Mouse (Mus musculus) lung, postnatal 0 days (tissue): ENCODE data around the gene Ptpn14. TPM values are rescaled to one million over a fixed set of nuclear protein-coding genes. Genes with fewer than 3 reads are reported as not detected.

Source experiments
- ATAC-seq: fragments of 200-750 bp; cut with Nextera tagmentation; 2 replicates; pipeline ENCODE4 v1.8.0; 2017; ENCODE audit warnings: moderate library complexity
- DNase-seq: peaks from one replicate; pipeline ENCODE4 v3.0.0-alpha.2; 2016; ENCODE audit warnings: low spot score
- H3K27ac ChIP-seq: fragments of 300-500 bp; sonication (generic); 2 replicates; pipeline ENCODE4 v1.5.1; 2014; ENCODE audit warnings: antibody characterized with exemption, mild to moderate bottlenecking, low read length, mixed read lengths
- H3K27me3 ChIP-seq: fragments of 300-500 bp; sonication (generic); replicated peaks from 2 replicates; pipeline ENCODE4 v1.6.1; 2014; ENCODE audit warnings: low read length, mixed read lengths; ENCODE audit not compliant: insufficient read depth
- H3K36me3 ChIP-seq: fragments of 300-500 bp; sonication (generic); 2 replicates; pipeline ENCODE4 v1.6.1; 2014; ENCODE audit warnings: low read length, mixed read lengths; ENCODE audit not compliant: insufficient read depth
- H3K4me1 ChIP-seq: fragments of 300-500 bp; sonication (generic); 2 replicates; pipeline ENCODE4 v1.6.1; 2014; ENCODE audit warnings: antibody characterized with exemption, low read depth, low read length, mixed read lengths; ENCODE audit not compliant: insufficient read depth
- H3K4me2 ChIP-seq: fragments of 300-500 bp; sonication (generic); replicated peaks from 2 replicates; pipeline ENCODE4 v1.6.1; 2014; ENCODE audit warnings: low read depth, mild to moderate bottlenecking, low read length, moderate library complexity, mixed read lengths
- H3K4me3 ChIP-seq: fragments of 300-500 bp; sonication (generic); 2 replicates; pipeline ENCODE4 v1.5.1; 2014; ENCODE audit warnings: low read depth, low read length
- H3K9ac ChIP-seq: fragments of 300-500 bp; sonication (generic); replicated peaks from 2 replicates; pipeline ENCODE4 v1.6.1; 2014; ENCODE audit warnings: low read depth, mild to moderate bottlenecking
- H3K9me3 ChIP-seq: fragments of 300-500 bp; sonication (generic); 2 replicates; pipeline ENCODE4 v1.6.1; 2016; ENCODE audit warnings: low read length, mixed read lengths
- CTCF ChIP-seq: IDR thresholded peaks from 2 replicates; pipeline ENCODE4 v1.5.1; 2016; ENCODE audit warnings: antibody characterized with exemption, mild to moderate bottlenecking
- EP300 ChIP-seq: IDR thresholded peaks from 2 replicates; pipeline ENCODE4 v1.6.1; 2016; ENCODE audit warnings: antibody characterized with exemption, mild to moderate bottlenecking, control low read depth
- WGBS: fragments of 180-500 bp; shearing (Covaris S2); extraction: QIAGEN DNeasy Blood & Tissue Kit; methylation state at CpG from one replicate; pipeline ENCODE4 v1.1.7; 2014; 5-methylcytosine and 5-hydroxymethylcytosine counted together
- polyA plus RNA-seq: library from polyadenylated mRNA; unstranded; fragments of >200 nt; fragmentation: Nextera tagmentation; extraction: Ambion mirVana; gene quantifications from 2 replicates; pipeline ENCODE4 v1.2.1, GENCODE M21; 2015

The Ptpn14 gene
- 4.9 and 5.2 TPM in 2 replicates for polyA plus RNA-seq

DNA sequence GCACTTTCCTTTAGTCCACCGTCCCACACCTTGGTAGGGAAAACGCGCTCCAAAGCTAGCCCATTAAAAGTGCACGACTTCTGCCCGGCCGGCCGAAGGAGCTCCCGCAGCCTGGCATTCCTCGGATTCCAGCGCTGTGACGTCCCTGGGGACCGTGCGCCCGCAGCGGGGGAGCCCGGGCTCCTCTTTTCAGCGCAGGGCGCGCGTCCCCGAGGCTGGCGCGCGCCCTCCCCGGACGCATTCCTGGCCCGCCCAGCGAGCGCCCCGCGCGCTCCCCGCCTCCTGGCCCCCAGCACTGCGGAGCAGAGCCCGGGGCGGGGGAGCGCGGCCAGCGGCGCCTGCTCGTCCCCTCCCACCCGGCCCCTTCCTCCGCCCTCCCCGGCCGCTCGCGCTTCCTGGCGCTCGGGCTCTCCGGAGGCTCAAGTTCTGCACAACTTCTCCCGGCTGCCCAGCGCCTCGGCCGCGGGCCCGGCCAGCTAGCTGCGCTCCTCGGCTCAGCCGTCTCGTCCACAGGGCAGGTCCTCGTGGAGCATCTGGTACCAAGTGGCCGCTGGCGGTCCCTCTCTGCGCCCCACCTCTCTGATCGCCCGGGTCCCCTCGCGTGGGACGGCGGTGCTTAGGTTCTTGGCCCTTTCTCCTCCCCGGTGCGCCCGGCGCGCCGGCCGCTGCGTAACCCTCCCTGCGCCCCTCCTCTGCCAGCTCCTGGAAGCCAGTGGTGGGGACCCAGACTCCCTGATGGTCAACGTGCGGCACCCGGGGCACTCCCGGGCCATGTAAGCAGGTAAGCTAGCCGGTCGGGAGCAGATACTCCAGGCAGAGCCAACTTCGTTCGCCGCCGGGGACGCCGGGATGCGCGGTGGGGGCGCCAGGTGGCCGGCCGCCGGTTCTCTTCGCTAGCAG is at the start of gene Ptpn14:
Gene Ptpn14, plus strand, starts transcription at position 385 of the 900 bp plus-strand sequence.
- Histone ChIP-seq H3K36me3 (no peaks in the 10 kb centered on the region), H3K4me1 (peaks cover 10% of the 10 kb centered on the region; the same call in 1 of the 2 replicates), H3K9ac (peak within 1 kb of the TSS; percentile 76), H3K27me3 (no peaks in the 10 kb centered on the region), H3K4me2 (peak within 1 kb of the TSS; percentile 93), H3K4me3 (peak within 1 kb of the TSS; percentile 77), H3K9me3 (no peaks in the 10 kb centered on the region), H3K27ac (peak within 1 kb of the TSS; percentile 98)
- DNase-seq (peak; percentile 96), ATAC-seq (peak; percentile 94)
- 2% methylated on average over 64 of the region's 98 CpGs for WGBS
- TF ChIP-seq CTCF (no peak), EP300 (no peak)

DNA sequence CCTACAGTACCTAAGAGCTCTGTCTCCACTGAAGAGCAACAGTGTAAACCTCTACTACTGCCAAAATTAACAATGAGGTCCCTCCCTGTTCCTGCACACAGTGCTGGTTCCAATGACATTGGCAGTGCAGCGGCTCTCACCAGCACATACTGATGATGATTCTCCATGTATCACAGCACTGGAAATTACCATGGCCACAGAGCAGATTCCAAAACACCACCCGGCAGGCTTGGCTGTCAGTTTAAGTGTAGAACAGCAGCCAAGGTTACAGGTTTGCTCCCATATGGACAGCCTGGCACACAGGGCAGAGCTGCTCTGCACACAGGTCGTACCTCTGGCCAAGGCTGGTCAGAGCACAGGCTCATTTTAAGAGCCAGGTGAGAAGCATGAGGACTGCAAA is 48.5 kb upstream of the Ptpn14 start:
- no peaks in the 10 kb centered on the region for H3K9me3 ChIP-seq
- no peaks in the 10 kb centered on the region for H3K27me3 ChIP-seq
- H3K4me3 ChIP-seq, result no peak overlapping the region
- no peak overlapping the region for H3K27ac ChIP-seq
- DNase-seq, result no peak
- no peak overlapping the region for H3K4me2 ChIP-seq
- no peak for ATAC-seq
- no peak overlapping the region for H3K9ac ChIP-seq
- H3K36me3 ChIP-seq, result no peaks in the 10 kb centered on the region; the same call in 1 of the 2 replicates
- WGBS, result 90% methylated on average over 3 of the region's 3 CpGs
- no peaks in the 10 kb centered on the region for H3K4me1 ChIP-seq
- TF ChIP-seq EP300, result no peak
- no peak for TF ChIP-seq CTCF

DNA sequence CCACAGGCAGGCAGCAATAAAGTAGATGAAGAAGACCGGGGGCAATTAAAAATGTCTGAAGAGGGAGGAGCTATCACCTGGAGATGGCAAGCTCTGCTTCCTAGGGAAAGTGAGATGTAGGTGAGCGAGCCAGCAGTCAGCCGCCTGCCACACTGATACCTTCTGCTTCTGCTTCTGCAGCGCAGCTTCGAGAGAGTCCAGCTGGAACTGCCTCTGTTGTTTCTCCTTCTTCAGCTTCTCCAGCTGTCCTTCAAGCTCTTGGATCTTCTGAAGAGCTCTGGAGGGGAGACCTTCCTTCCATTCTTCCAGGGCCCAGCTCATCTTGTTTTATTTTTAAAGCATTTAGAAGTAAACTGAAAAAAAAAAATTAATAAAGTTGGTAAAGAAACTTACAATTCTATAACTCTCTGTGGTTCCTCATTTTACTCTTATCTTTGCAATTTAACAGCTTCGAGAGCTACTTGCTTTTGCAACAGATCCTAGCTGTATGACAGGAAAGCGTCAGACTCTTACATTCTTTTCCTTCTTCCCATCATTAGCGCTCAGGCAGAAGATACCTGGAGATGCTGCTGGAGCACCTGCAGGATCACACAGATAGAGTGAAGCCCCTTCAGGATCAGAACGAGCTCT is 43.2 kb upstream of the Ptpn14 start:
- H3K4me1 ChIP-seq, result no peaks in the 10 kb centered on the region; the same call in 1 of the 2 replicates
- no peaks in the 10 kb centered on the region for H3K27me3 ChIP-seq
- DNase-seq, result no peak
- H3K4me3 ChIP-seq, result no peak overlapping the region
- ATAC-seq, result no peak
- 93% methylated on average over 9 of the region's 9 CpGs for WGBS
- no peaks in the 10 kb centered on the region; the same call in 1 of the 2 replicates for H3K36me3 ChIP-seq
- H3K27ac ChIP-seq, result no peak overlapping the region
- H3K4me2 ChIP-seq, result no peak overlapping the region
- no peak for TF ChIP-seq CTCF
- TF ChIP-seq EP300, result no peak
- no peak overlapping the region for H3K9ac ChIP-seq
- H3K9me3 ChIP-seq, result no peaks in the 10 kb centered on the region

DNA sequence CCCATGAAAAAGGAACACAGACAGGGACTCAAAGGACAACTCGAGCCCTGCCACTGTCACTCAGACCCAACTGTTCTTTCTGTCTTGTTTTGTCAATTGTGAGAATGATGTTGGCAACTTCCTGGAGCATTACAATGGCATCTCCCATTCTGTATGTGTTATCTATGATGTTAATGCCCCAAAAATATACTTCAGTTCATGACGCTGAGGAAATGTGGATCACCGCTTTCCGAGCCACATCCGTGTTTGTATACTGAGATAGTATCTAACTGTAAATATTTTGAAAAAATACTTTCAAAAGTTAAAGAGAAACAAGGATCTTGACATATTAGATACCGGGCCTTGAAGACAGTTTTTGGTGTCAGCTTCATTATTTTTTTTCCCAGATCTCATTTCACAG is 42.0 kb upstream of the Ptpn14 start:
- no peaks in the 10 kb centered on the region for H3K27me3 ChIP-seq
- no peaks in the 10 kb centered on the region; the same call in 1 of the 2 replicates for H3K36me3 ChIP-seq
- no peak overlapping the region for H3K9ac ChIP-seq
- TF ChIP-seq CTCF, result no peak
- TF ChIP-seq EP300, result no peak
- no peak for DNase-seq
- H3K27ac ChIP-seq, result no peak overlapping the region
- H3K4me3 ChIP-seq, result no peak overlapping the region
- no peak overlapping the region for H3K4me2 ChIP-seq
- WGBS, result 45% methylated on average over 6 of the region's 6 CpGs
- no peaks in the 10 kb centered on the region for H3K9me3 ChIP-seq
- no peaks in the 10 kb centered on the region; the same call in 1 of the 2 replicates for H3K4me1 ChIP-seq
- no peak for ATAC-seq

DNA sequence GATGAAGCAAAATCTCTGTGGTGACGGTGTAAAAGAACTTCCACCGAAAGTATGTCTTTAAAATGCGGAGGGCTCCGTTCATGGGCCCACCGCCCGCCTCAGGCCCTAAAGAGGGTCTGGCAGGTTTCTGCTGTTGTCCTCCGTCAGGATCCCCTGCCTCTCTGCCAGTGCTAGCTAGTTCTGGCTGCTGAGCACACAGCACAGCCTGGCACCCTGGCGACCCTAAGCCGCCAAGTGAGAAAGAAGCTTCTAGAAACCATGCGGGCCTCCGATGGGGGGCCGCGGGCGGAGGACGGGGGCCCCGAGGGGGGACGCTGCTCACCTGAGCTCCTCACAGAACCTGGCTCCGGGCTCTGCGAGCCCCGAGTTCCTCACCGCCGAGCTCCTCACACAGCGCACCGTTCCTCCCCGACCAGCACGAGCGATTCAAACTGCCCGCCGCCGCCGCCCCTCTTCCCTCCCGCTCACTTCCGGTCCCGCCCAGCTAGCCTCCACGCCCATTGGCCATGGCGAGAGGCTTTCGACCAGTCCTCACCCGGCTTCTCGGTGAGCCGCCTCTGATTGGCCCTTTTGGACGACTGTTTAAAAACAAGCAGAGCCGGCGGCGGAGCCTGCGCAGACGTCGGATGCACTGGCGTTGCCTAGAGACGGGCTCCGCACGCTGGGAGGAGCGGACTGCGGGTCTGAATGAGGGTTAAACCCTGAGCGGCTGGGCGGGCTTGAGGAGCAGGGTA is 40.2 kb upstream of the Ptpn14 start, which contains the start of gene Cenpf:
Gene Cenpf, minus strand, starts transcription at position 433 of the 734 bp plus-strand sequence.
- Histone ChIP-seq H3K27ac (no peak within 1 kb of the TSS), H3K4me2 (peak within 1 kb of the TSS; percentile 81), H3K9ac (0 out of 2 replicates have a peak within 1 kb of the TSS, but pooled peaks have one; percentile 16), H3K27me3 (no peaks in the 10 kb centered on the region), H3K4me3 (peak within 1 kb of the TSS; percentile 49), H3K9me3 (no peaks in the 10 kb centered on the region), H3K4me1 (no peaks in the 10 kb centered on the region; the same call in 1 of the 2 replicates), H3K36me3 (no peaks in the 10 kb centered on the region; the same call in 1 of the 2 replicates)
- peak; percentile 98 for DNase-seq
- TF ChIP-seq EP300, result no peak
- no peak for TF ChIP-seq CTCF
- WGBS, result under 1% methylated on average over 49 of the region's 55 CpGs
- ATAC-seq, result peak; percentile 100
